Mouse (Mus musculus) lung, adult 18-20 months (tissue): ENCODE measurements at regions not wholly inside any gene's neighbourhood (a gene's known extent, or its start where the extent isn't known, plus 50 kb on each side); places are given as distances from the start of the nearest gene placed in this dataset.
"Not testable (repeated sequence)": the region's sequence is repeated elsewhere in the genome, so short reads cannot be mapped to it uniquely, and the experiment has no call there.

Experiments
- DNase-seq, 2 experiments: peaks; one replicate each; pipeline ENCODE4 v3.0.0; 2022; ENCODE audit warnings: mixed read lengths in 2 of 2

- DNase-seq: no peak
Measured at GRCm38 (mm10) chr10:111592416-111593149, 86.5 kb downstream of the Phlda1 start.

GRCm38 (mm10) chr10:111593280-111593679 is 87.2 kb downstream of the Phlda1 start:
- no peak for DNase-seq

- no peak for DNase-seq
Measured at GRCm38 (mm10) chr10:111594171-111594570, 88.1 kb downstream of the Phlda1 start.

DNA sequence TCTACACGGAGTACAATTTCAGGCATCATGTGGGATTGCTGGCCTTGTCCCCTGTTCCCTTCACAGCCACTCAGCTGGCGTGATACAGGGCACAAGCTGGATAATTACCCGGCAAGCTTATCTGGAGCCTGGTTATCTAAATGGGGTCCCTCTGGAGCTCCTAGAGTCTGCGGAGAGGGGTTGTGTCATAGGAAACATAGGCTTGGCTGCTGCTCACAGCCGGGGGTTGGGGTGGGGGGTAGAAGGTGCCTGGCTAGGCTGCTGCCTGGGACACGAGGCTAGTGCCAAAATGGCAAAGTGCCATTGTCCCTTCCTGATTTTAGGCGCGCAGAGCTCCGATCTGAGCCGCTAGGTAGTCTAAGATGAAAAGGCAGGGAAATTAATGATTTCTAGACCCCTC is 88.6 kb downstream of the Phlda1 start:
- DNase-seq: no peak

- no peak for DNase-seq
Measured at GRCm38 (mm10) chr10:111595513-111595995, 89.5 kb downstream of the Phlda1 start.

DNA sequence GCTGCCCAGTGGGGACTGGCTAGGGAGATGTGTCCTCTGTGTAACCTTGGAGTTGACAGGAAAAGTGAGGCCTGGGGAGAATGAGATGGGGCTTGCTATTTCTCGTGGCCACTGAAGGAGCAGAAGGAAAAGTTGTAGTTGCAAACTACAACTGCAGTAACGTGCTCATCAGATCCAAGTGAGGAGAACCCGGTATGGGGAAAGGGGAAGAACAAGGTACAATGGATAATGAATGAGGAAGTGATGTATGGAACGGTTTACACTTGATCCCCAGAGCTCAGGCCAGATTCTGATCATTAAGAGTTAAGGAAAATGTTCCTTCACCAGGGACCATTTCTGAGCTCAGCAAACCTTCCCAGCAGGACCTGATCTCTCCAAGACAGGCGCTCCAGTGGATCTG is 92.6 kb downstream of the Phlda1 start:
- no peak for DNase-seq

GRCm38 (mm10) chr10:111599297-111600250 is 93.5 kb downstream of the Phlda1 start:
- DNase-seq: no peak

GRCm38 (mm10) chr10:111600251-111600620 is 94.2 kb downstream of the Phlda1 start:
- DNase-seq: no peak

- peak; percentile 78 to 82 for DNase-seq
Measured at GRCm38 (mm10) chr10:111600677-111601099, 94.6 kb downstream of the Phlda1 start.

GRCm38 (mm10) chr10:111603166-111603565 is 97.1 kb downstream of the Phlda1 start:
- no peak for DNase-seq

DNA sequence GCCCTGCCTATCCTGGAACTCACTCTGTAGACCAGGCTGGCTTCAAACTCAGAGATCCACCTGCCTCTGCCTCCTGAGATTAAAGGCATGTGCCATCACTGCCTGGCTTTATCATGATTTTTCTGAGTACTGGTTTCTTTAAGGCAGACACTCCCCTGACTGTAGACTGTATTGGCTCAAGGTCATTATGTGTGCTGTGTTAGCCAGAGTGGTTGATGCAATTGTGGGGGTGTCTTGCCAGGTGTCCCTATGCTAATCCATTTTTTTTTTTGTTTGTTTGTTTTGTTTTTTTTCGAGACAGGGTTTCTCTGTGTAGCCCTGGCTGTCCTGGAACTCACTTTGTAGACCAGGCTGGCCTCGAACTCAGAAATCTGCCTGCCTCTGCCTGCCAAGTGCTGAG is 101.3 kb downstream of the Phlda1 start:
- DNase-seq: not testable (repeated sequence)

- no peak for DNase-seq
Measured at GRCm38 (mm10) chr10:111608385-111609093, 102.5 kb downstream of the Phlda1 start.

GRCm38 (mm10) chr10:111609889-111610288 is 103.8 kb downstream of the Phlda1 start:
- no peak for DNase-seq

DNA sequence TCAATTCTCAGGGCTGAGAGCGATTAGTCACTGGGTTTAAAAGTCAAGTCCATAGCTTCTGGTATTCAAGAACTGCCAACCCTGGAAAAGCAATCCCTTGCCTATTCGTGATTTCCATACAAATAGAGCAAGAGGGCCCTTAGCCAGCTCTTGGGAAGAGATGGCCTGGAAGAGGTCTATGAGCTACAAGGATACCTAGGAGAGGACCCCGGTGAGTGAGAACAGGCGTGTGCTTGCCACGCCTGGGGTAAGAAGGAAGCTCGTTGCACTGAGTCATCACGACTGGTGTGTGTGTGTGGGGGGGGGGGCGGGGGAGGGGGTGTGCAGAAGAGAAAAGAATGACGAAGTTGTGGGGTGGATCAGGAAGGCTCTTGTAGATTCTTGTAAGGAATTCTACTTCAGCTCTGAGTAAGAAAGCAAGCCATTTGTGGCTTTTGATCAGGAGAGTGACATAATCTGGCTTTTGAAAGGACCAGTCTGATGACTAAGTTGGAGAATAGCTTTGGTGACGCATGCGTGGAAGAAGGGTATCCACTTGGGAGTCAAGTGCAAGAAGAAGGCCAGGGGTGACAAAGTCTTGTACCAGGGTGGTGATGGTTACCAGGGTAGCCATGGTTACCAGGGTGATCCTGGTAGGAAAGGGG is 113.7 kb downstream of the Phlda1 start:
- peak; percentile 19 to 56 for DNase-seq

- DNase-seq: no peak
Measured at GRCm38 (mm10) chr10:111620927-111621676, 115.0 kb downstream of the Phlda1 start.

- no peak for DNase-seq
Measured at GRCm38 (mm10) chr10:111622789-111623188, 116.7 kb downstream of the Phlda1 start.

DNA sequence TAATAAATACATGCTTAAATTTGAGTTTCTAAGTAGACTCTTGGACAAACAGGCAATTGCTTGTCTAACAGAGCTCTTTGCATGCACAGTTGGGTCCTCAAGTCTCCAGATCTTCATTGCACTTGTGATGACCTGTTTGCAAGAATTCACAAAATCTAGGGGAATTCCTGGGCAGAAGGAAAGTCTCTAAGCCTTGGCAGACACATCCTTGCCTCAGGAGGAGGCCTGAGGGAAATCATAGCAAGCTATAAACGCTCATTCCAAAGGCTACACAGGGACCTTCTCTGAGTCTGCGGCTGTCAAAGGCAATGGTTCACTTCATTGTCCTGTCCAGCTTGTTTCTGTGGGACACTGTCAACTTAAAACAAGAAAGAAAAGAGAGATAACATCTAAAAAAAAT is 117.9 kb downstream of the Phlda1 start:
- no peak for DNase-seq

GRCm38 (mm10) chr10:111624624-111625023 is 118.5 kb downstream of the Phlda1 start:
- no peak for DNase-seq

GRCm38 (mm10) chr10:111625573-111625972 is 119.5 kb downstream of the Phlda1 start:
- no peak for DNase-seq

DNA sequence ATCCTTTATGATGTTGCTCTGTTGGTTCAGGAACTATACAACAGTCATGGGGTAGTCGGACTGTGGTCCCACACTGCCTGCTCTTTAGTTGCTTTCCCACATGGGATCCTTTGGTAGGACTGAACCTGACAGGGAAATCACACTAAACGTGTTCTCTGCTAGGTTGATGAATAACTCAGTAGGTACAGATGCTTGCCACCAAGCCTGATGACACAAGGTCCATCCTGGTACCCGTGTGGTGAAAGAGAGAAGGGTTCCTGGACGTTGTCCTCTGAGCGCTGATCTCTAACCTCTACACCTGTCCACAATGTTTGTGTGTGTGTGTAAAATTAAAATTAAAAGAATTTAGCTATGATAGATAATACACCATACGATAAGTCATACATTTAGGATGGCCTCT is 119.9 kb downstream of the Phlda1 start:
- DNase-seq: no peak

- DNase-seq: no peak
Measured at GRCm38 (mm10) chr10:111636283-111636682, 130.2 kb downstream of the Phlda1 start.
